Mouse (Mus musculus): ENCODE results near the gene Dcaf12l2. TPM values are rescaled to one million over a fixed set of nuclear protein-coding genes. Genes with fewer than 3 reads are reported as not detected.

The Dcaf12l2 gene
- 1.1 and 1.4 TPM in 2 replicates for polyA plus RNA-seq (2015; fragmentation: Nextera tagmentation; extraction: Ambion mirVana)

- no peaks in the 10 kb centered on the region for H3K27me3 ChIP-seq
- ATAC-seq (ENCODE audit: borderline replicate concordance, extremely low read depth, low FRiP score, low TSS enrichment) = peak; percentile 86
- H3K27ac ChIP-seq = no peak within 1 kb of the TSS
- H3K36me3 ChIP-seq = no peaks in the 10 kb centered on the region
- peak within 1 kb of the TSS; percentile 76 for H3K4me2 ChIP-seq
- no peaks in the 10 kb centered on the region for H3K9me3 ChIP-seq
- peak within 1 kb of the TSS; percentile 45 for H3K4me3 ChIP-seq
- WGBS = 20% methylated on average over 55 of the region's 57 CpGs
- H3K4me1 ChIP-seq = no peaks in the 10 kb centered on the region
- peak within 1 kb of the TSS; percentile 34; the same call in 1 of the 2 replicates for H3K9ac ChIP-seq
Observed at GRCm38 (mm10) chrX:44367646-44368521, at the start of gene Dcaf12l2. TSS of gene Dcaf12l2 (minus strand) at chrX:44368342.

GRCm38 (mm10) chrX:44367280-44367645 lies 879 bp downstream of the Dcaf12l2 start:
- Histone ChIP-seq H3K27ac (no peak overlapping the region), H3K27me3 (no peaks in the 10 kb centered on the region), H3K4me1 (no peaks in the 10 kb centered on the region), H3K4me3 (peak overlapping the region; percentile 45), H3K9ac (no peak overlapping the region), H3K9me3 (no peaks in the 10 kb centered on the region), H3K4me2 (peak overlapping the region; percentile 76), H3K36me3 (no peaks in the 10 kb centered on the region)
- 68% methylated on average over 14 of the region's 14 CpGs for WGBS
- ATAC-seq (ENCODE audit: borderline replicate concordance, extremely low read depth, low FRiP score, low TSS enrichment) = no peak; the same call in 1 of the 2 replicates

Data from lung, embryonic 15.5 days (tissue).